Mouse (Mus musculus): ENCODE results near the gene Alg2. TPM values are rescaled to one million over a fixed set of nuclear protein-coding genes. Genes with fewer than 3 reads are reported as not detected.

The Alg2 gene
- 150 and 162 TPM in 2 replicates for polyA plus RNA-seq (2014; fragmentation: Nextera tagmentation; extraction: Ambion mirVana)

DNA sequence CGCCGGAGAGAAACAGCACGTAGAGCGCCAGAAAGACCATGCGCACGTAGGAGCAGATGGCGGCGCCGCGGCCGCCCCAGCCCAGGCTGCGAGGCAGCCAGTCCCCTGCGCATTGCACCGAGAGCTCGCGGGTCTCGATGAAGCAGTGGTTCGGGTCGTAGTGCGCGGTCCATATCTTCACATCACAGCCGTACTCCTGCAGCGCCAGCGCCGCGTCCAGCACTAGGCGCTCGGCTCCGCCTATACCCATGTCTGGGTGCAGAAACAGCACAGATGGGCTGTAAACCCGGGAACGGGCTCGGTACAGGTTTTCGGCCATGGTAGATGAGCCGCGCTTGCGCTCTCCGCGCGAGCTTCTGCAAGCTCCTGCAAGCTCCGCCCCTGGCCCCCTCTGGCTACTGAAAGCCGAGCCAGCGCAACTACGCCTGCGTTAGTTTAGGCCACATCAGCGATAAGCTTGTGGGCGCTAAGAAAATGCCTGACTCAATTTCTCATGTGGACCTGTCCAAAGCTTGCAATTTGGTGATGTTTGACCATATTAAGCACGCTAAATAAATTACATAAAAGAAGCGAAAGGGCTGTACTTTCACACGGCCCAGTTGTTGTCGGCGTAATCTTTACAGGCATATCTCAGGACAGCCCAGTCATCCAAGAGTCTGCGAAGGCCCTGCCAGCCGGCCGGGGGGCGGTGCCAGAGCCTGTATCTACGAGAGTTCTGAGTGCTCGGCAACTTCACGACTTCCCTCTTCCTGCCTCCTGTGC lies at the start of gene Alg2, which contains the start of gene Sec61b:
Gene Alg2, minus strand, starts transcription at position 366 of the 762 bp plus-strand sequence.
Gene Sec61b, plus strand, starts transcription at position 691 of the 762 bp plus-strand sequence.
- H3K9ac ChIP-seq (ENCODE audit: low read length), result peak within 1 kb of the TSS; percentile 90
- H3K4me1 ChIP-seq (ENCODE audit: control insufficient read depth, insufficient read depth, low read length), result peaks cover 8% of the 10 kb centered on the region
- ATAC-seq (ENCODE audit: insufficient read depth, low FRiP score, low TSS enrichment) (peak; percentile 94), DNase-seq (ENCODE audit: low spot score) (peak; percentile 98)
- peaks cover 20% of the 10 kb centered on the region for H3K36me3 ChIP-seq (ENCODE audit: control insufficient read depth, insufficient read depth, low read length)
- peak within 1 kb of the TSS; percentile 94 for H3K27ac ChIP-seq (ENCODE audit: low read depth, low read length)
- H3K4me3 ChIP-seq (ENCODE audit: low read depth, low read length), result peak within 1 kb of the TSS; percentile 78
- peak within 1 kb of the TSS; percentile 57 for H3K4me2 ChIP-seq (ENCODE audit: low read depth)
- H3K27me3 ChIP-seq (ENCODE audit: control insufficient read depth, insufficient read depth, low read length), result no peaks in the 10 kb centered on the region
- no peaks in the 10 kb centered on the region for H3K9me3 ChIP-seq (ENCODE audit: control insufficient read depth, low read length)
- WGBS, result under 1% methylated on average over 58 of the region's 58 CpGs

DNA sequence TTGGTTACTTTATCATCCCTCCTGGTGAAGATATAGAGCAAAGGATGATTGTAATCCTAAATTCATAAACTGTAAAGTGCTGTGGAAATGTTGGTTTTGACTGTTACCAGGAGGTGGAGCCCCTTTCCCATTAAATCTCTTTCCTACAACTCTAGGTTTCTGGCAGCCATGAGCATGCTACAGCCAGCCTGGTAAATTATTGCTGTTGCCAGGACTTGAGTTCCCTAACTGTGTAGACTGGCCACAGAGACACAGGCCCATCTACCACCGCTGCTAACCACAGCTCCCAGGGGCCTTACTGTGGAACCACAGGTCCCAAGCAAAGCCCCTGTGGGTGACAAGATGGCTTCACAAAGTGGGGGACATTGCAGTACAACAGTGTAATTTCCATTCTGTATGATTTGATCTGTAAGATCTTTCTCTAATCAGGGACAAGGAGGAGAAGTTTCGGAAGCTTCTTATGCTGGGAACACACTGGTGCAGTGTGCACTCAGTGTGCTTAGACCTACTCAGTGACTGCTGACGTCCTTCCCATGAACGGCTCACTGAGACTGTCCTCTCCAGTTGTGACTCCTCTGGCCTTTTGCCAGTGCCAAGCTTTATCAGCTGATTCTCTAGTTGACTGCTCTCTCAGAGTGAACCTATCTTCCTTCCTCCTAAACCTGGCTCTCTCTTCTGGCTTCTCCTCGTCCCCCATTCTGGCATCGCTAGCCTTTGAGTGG lies 47.9 kb upstream of the Alg2 start:
- Histone ChIP-seq H3K27ac (ENCODE audit: low read depth, low read length) (no peak overlapping the region), H3K36me3 (ENCODE audit: control insufficient read depth, insufficient read depth, low read length) (no peaks in the 10 kb centered on the region), H3K9ac (ENCODE audit: low read length) (no peak overlapping the region), H3K4me2 (ENCODE audit: low read depth) (no peak overlapping the region), H3K9me3 (ENCODE audit: control insufficient read depth, low read length) (no peaks in the 10 kb centered on the region), H3K27me3 (ENCODE audit: control insufficient read depth, insufficient read depth, low read length) (no peaks in the 10 kb centered on the region), H3K4me1 (ENCODE audit: control insufficient read depth, insufficient read depth, low read length) (no peaks in the 10 kb centered on the region), H3K4me3 (ENCODE audit: low read depth, low read length) (no peak overlapping the region)
- DNase-seq (ENCODE audit: low spot score) (no peak), ATAC-seq (ENCODE audit: insufficient read depth, low FRiP score, low TSS enrichment) (no peak)
- WGBS, result 89% methylated on average over 6 of the region's 6 CpGs

DNA sequence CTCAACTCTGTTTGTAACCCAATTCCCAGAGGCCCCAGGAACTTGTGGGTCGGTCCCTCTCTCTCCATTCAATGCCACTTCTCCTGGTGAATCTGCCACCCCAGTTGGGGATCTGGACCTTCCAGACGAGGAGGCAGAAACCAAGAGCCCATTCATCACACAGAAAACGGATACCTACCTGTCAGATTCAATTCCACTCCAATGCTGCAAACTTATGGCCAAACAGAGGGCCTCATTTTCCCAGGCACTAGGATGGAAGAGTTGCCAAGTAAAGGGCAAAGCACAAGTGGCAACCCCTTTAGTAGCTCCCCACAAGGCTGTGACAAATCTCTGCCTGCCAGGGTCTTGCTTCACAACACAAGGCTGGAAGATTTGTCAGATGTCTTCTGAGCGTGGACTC lies 45.9 kb upstream of the Alg2 start:
- H3K4me2 ChIP-seq (ENCODE audit: low read depth), result no peak overlapping the region
- no peaks in the 10 kb centered on the region for H3K27me3 ChIP-seq (ENCODE audit: control insufficient read depth, insufficient read depth, low read length)
- no peaks in the 10 kb centered on the region for H3K9me3 ChIP-seq (ENCODE audit: control insufficient read depth, low read length)
- no peak overlapping the region for H3K4me3 ChIP-seq (ENCODE audit: low read depth, low read length)
- H3K36me3 ChIP-seq (ENCODE audit: control insufficient read depth, insufficient read depth, low read length), result no peaks in the 10 kb centered on the region
- no peak overlapping the region for H3K9ac ChIP-seq (ENCODE audit: low read length)
- no peak overlapping the region for H3K27ac ChIP-seq (ENCODE audit: low read depth, low read length)
- DNase-seq (ENCODE audit: low spot score) (no peak), ATAC-seq (ENCODE audit: insufficient read depth, low FRiP score, low TSS enrichment) (no peak)
- 69% methylated on average over 4 of the region's 4 CpGs for WGBS
- H3K4me1 ChIP-seq (ENCODE audit: control insufficient read depth, insufficient read depth, low read length), result no peaks in the 10 kb centered on the region

DNA sequence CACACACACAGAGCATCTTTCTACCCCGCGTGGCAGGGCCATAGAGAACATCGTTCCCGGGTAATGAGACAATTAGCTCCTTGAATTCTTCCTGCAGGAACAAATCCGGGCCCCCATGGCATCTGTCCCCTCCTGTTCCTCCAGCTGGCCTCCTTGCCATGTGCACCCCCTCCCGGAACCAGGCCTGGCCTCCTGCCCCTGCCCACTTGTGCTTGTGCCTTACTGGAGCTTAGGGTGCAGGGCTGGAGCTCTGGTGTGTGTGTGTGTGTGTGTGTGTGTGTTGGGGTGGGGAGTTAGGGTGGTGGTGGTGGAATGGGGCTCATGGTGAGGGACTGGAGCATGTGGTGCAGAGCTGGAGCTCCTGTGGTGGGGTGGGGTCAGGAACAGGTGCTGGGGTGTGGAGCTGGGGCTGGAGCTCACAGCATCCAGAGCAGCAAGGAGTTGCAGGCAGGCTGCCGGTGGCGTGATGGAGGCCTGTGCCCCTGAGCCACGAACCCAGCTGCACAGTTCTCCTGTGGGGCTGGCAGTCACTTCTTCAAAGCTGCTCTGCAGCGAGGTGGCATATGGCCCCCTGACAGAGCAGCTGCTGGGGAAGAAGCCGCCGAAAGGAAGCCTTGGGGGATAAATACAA lies 44.5 kb upstream of the Alg2 start:
- H3K9me3 ChIP-seq (ENCODE audit: control insufficient read depth, low read length), result no peaks in the 10 kb centered on the region
- ATAC-seq (ENCODE audit: insufficient read depth, low FRiP score, low TSS enrichment) (0 out of 2 replicates have a peak, but pooled peaks have one; percentile 27), DNase-seq (ENCODE audit: low spot score) (no peak)
- no peaks in the 10 kb centered on the region for H3K36me3 ChIP-seq (ENCODE audit: control insufficient read depth, insufficient read depth, low read length)
- H3K4me1 ChIP-seq (ENCODE audit: control insufficient read depth, insufficient read depth, low read length), result no peaks in the 10 kb centered on the region
- no peak overlapping the region for H3K4me2 ChIP-seq (ENCODE audit: low read depth)
- H3K27me3 ChIP-seq (ENCODE audit: control insufficient read depth, insufficient read depth, low read length), result no peaks in the 10 kb centered on the region
- no peak overlapping the region for H3K9ac ChIP-seq (ENCODE audit: low read length)
- 51% methylated on average over 12 of the region's 12 CpGs for WGBS
- no peak overlapping the region for H3K27ac ChIP-seq (ENCODE audit: low read depth, low read length)
- no peak overlapping the region for H3K4me3 ChIP-seq (ENCODE audit: low read depth, low read length)

GRCm38 (mm10) chr4:47504841-47505517 lies 30.8 kb upstream of the Alg2 start:
- DNase-seq (ENCODE audit: low spot score) (no peak), ATAC-seq (ENCODE audit: insufficient read depth, low FRiP score, low TSS enrichment) (no peak)
- Histone ChIP-seq H3K27ac (ENCODE audit: low read depth, low read length) (no peak overlapping the region), H3K27me3 (ENCODE audit: control insufficient read depth, insufficient read depth, low read length) (no peaks in the 10 kb centered on the region), H3K4me1 (ENCODE audit: control insufficient read depth, insufficient read depth, low read length) (no peaks in the 10 kb centered on the region), H3K36me3 (ENCODE audit: control insufficient read depth, insufficient read depth, low read length) (no peaks in the 10 kb centered on the region), H3K9me3 (ENCODE audit: control insufficient read depth, low read length) (no peaks in the 10 kb centered on the region), H3K4me2 (ENCODE audit: low read depth) (no peak overlapping the region), H3K4me3 (ENCODE audit: low read depth, low read length) (no peak overlapping the region), H3K9ac (ENCODE audit: low read length) (no peak overlapping the region)
- WGBS, result 76% methylated on average over 10 of the region's 10 CpGs

DNA sequence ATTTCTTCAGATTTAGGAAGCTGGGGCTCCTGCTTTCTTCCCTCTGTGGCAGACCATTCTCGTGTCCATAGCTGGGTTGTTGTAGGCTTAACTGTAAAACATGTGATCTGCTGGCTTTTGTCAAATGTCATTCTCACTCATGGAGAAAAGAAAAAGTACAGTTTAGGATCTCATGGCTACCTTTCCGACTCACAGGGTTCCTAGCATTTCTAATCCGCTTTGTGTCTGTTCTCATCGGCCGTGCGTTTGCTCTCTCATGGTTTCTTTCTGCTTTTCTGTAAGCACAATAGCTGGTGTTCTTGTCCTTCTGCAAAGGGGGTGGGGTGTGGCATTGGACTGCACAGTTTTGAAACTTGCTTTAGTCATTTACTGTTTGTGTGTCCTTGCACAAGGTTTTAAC lies 28.9 kb upstream of the Alg2 start:
- no peaks in the 10 kb centered on the region for H3K36me3 ChIP-seq (ENCODE audit: control insufficient read depth, insufficient read depth, low read length)
- H3K9me3 ChIP-seq (ENCODE audit: control insufficient read depth, low read length), result no peaks in the 10 kb centered on the region
- H3K4me3 ChIP-seq (ENCODE audit: low read depth, low read length), result no peak overlapping the region
- no peak overlapping the region for H3K27ac ChIP-seq (ENCODE audit: low read depth, low read length)
- H3K9ac ChIP-seq (ENCODE audit: low read length), result no peak overlapping the region
- ATAC-seq (ENCODE audit: insufficient read depth, low FRiP score, low TSS enrichment), result no peak
- no peak for DNase-seq (ENCODE audit: low spot score)
- 86% methylated on average over 6 of the region's 6 CpGs for WGBS
- no peaks in the 10 kb centered on the region for H3K4me1 ChIP-seq (ENCODE audit: control insufficient read depth, insufficient read depth, low read length)
- H3K27me3 ChIP-seq (ENCODE audit: control insufficient read depth, insufficient read depth, low read length), result no peaks in the 10 kb centered on the region
- no peak overlapping the region for H3K4me2 ChIP-seq (ENCODE audit: low read depth)

DNA sequence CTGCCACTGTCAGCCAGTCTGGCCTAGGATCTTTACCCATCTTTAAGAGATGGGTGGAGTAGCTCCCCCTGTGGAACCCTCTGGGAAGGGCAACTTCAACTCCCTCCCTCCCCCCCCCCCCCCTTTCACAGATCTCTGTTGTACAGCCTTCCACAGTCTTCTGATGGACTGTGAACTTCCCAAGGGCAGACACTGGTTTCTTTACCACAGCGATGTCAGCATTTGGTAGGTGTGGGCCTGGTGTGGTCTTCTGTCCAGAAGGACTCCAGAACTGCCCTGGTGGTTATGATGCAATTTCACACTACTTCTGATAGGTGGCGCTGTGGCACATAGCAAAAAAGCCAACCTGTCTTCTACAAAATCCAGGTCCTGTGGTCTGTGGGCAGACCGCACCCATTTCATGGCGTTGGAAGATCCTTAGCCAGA lies 28.4 kb upstream of the Alg2 start:
- no peaks in the 10 kb centered on the region for H3K36me3 ChIP-seq (ENCODE audit: control insufficient read depth, insufficient read depth, low read length)
- no peak for ATAC-seq (ENCODE audit: insufficient read depth, low FRiP score, low TSS enrichment)

GRCm38 (mm10) chr4:47499121-47499545 lies 25.0 kb upstream of the Alg2 start:
- Histone ChIP-seq H3K4me1 (ENCODE audit: control insufficient read depth, insufficient read depth, low read length) (no peaks in the 10 kb centered on the region), H3K9me3 (ENCODE audit: control insufficient read depth, low read length) (no peaks in the 10 kb centered on the region), H3K4me3 (ENCODE audit: low read depth, low read length) (no peak overlapping the region), H3K27ac (ENCODE audit: low read depth, low read length) (no peak overlapping the region), H3K9ac (ENCODE audit: low read length) (no peak overlapping the region), H3K36me3 (ENCODE audit: control insufficient read depth, insufficient read depth, low read length) (no peaks in the 10 kb centered on the region), H3K27me3 (ENCODE audit: control insufficient read depth, insufficient read depth, low read length) (no peaks in the 10 kb centered on the region), H3K4me2 (ENCODE audit: low read depth) (no peak overlapping the region)
- WGBS, result 72% methylated on average over 10 of the region's 10 CpGs
- DNase-seq (ENCODE audit: low spot score) (no peak), ATAC-seq (ENCODE audit: insufficient read depth, low FRiP score, low TSS enrichment) (no peak)

More for the DNA sequence above, 28.4 kb upstream of the Alg2 start:
- H3K4me1 ChIP-seq (ENCODE audit: control insufficient read depth, insufficient read depth, low read length), result no peaks in the 10 kb centered on the region
- WGBS, result 31% methylated on average over 4 of the region's 4 CpGs
- no peaks in the 10 kb centered on the region for H3K27me3 ChIP-seq (ENCODE audit: control insufficient read depth, insufficient read depth, low read length)
- H3K4me3 ChIP-seq (ENCODE audit: low read depth, low read length), result no peak overlapping the region
- DNase-seq (ENCODE audit: low spot score), result no peak
- H3K9me3 ChIP-seq (ENCODE audit: control insufficient read depth, low read length), result no peaks in the 10 kb centered on the region
- H3K27ac ChIP-seq (ENCODE audit: low read depth, low read length), result no peak overlapping the region
- H3K9ac ChIP-seq (ENCODE audit: low read length), result no peak overlapping the region
- H3K4me2 ChIP-seq (ENCODE audit: low read depth), result no peak overlapping the region
